Mouse (Mus musculus) stomach, embryonic 16.5 days (tissue): ENCODE measurements around the gene Mrpl58. TPM values are rescaled to one million over a fixed set of nuclear protein-coding genes. Genes with fewer than 3 reads are reported as not detected.

Source experiments
- ATAC-seq: fragments of 200-750 bp; cut with Nextera tagmentation; 2 replicates; pipeline ENCODE4 v1.8.0; 2017; ENCODE audit warnings: moderate number of reproducible peaks, moderate TSS enrichment; ENCODE audit not compliant: insufficient read depth, low FRiP score
- H3K27ac ChIP-seq: fragments of 300-500 bp; sonication (generic); 2 replicates; pipeline ENCODE4 v1.5.1; 2014; ENCODE audit warnings: low read length
- H3K27me3 ChIP-seq: fragments of 300-500 bp; sonication (generic); 2 replicates; pipeline ENCODE4 v1.6.1; 2014; ENCODE audit warnings: low read length, control low read depth, mixed read lengths; ENCODE audit not compliant: control insufficient read depth, insufficient read depth
- H3K36me3 ChIP-seq: fragments of 300-500 bp; sonication (generic); 2 replicates; pipeline ENCODE4 v1.6.1; 2014; ENCODE audit warnings: low read length; ENCODE audit not compliant: control insufficient read depth, insufficient read depth
- H3K4me1 ChIP-seq: fragments of 300-500 bp; sonication (generic); 2 replicates; pipeline ENCODE4 v1.6.1; 2014; ENCODE audit warnings: low read length, control low read depth, mixed read lengths; ENCODE audit not compliant: control insufficient read depth, insufficient read depth
- H3K4me2 ChIP-seq: fragments of 300-500 bp; sonication (generic); 2 replicates; pipeline ENCODE4 v1.6.1; 2014; ENCODE audit warnings: low read depth, low read length, mixed read lengths
- H3K4me3 ChIP-seq: fragments of 300-500 bp; sonication (generic); replicated peaks from 2 replicates; pipeline ENCODE4 v1.5.1; 2014; ENCODE audit warnings: mild to moderate bottlenecking, low read length
- H3K9ac ChIP-seq: fragments of 300-500 bp; sonication (generic); 2 replicates; pipeline ENCODE4 v1.6.1; 2014; ENCODE audit warnings: low read length
- H3K9me3 ChIP-seq: fragments of 300-500 bp; sonication (generic); replicated peaks from 2 replicates; pipeline ENCODE4 v1.6.1; 2016; ENCODE audit warnings: low read length, control low read depth; ENCODE audit not compliant: control insufficient read depth
- WGBS: fragments of 180-500 bp; shearing (Covaris S2); extraction: QIAGEN DNeasy Blood & Tissue Kit; methylation state at CpG from one replicate; pipeline ENCODE4 v1.1.7; 2014; 5-methylcytosine and 5-hydroxymethylcytosine counted together
- microRNA-seq: library from miRNA; unstranded; fragments of <30 nt; microRNA quantifications from one replicate; pipeline ENCODE4, GENCODE M21; 2016
- polyA plus RNA-seq: library from polyadenylated mRNA; unstranded; fragments of >200 nt; fragmentation: Nextera tagmentation; extraction: Ambion mirVana; gene quantifications from 2 replicates; pipeline ENCODE4 v1.2.1, GENCODE M21; 2015

Mrpl58 gene
- polyA plus RNA-seq, 1 experiment from 2014 or later = 160 TPM

- Histone ChIP-seq H3K9me3 (no peaks in the 10 kb centered on the region), H3K4me1 (no peaks in the 10 kb centered on the region), H3K27ac (no peak overlapping the region), H3K36me3 (no peaks in the 10 kb centered on the region), H3K27me3 (no peaks in the 10 kb centered on the region), H3K9ac (no peak overlapping the region), H3K4me3 (no peak overlapping the region), H3K4me2 (no peak overlapping the region)
- WGBS = 86% methylated on average over 15 of the region's 15 CpGs
- ATAC-seq = no peak
These were observed 52.1 kb downstream of the Mrpl58 start for GRCm38 (mm10) chr11:115455619-115456018.

- H3K27ac ChIP-seq = no peak overlapping the region
- H3K4me3 ChIP-seq = no peak overlapping the region
- no peak overlapping the region for H3K9ac ChIP-seq
- H3K36me3 ChIP-seq = no peaks in the 10 kb centered on the region
- no peaks in the 10 kb centered on the region for H3K9me3 ChIP-seq
- ATAC-seq = no peak
- H3K4me2 ChIP-seq = no peak overlapping the region
- 75% methylated on average over 5 of the region's 5 CpGs for WGBS
- no peaks in the 10 kb centered on the region for H3K27me3 ChIP-seq
- H3K4me1 ChIP-seq = no peaks in the 10 kb centered on the region
These were observed 52.6 kb downstream of the Mrpl58 start for GRCm38 (mm10) chr11:115456182-115456581.

GRCm38 (mm10) chr11:115457405-115457804, 53.9 kb downstream of the Mrpl58 start:
- no peaks in the 10 kb centered on the region for H3K36me3 ChIP-seq
- WGBS = 29% methylated on average over 6 of the region's 6 CpGs
- H3K4me3 ChIP-seq = no peak overlapping the region
- 0 out of 2 replicates have a peak, but pooled peaks have one; percentile 20 for ATAC-seq
- no peaks in the 10 kb centered on the region; the same call in 1 of the 2 replicates for H3K4me1 ChIP-seq
- H3K9me3 ChIP-seq = no peaks in the 10 kb centered on the region
- no peak overlapping the region for H3K4me2 ChIP-seq
- no peak overlapping the region for H3K9ac ChIP-seq
- no peak overlapping the region for H3K27ac ChIP-seq
- H3K27me3 ChIP-seq = no peaks in the 10 kb centered on the region

DNA sequence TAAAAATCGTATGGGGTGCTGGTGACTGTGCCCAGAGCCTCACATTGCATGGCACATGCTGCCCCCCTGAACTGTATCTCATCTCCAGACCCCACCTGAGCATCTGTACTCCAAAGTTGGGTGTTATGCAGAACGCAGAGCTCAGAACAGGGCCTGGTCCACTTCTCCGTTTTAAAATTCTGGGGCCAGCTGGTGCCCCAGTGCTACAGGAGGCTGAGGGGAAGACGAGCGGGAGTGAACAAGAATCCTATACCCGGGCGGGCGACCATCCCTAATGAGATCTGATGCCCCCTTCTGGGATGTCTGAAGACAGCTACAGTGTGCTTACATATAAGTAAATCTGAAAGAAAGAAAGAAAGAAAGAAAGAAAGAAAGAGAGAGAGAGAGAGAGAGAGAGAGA, 57.4 kb downstream of the Mrpl58 start:
- whole genome bisulfite sequencing = 22% methylated on average over 8 of the region's 8 CpGs
- no peak overlapping the region for H3K27ac ChIP-seq
- H3K27me3 ChIP-seq = no peaks in the 10 kb centered on the region
- no peaks in the 10 kb centered on the region for H3K9me3 ChIP-seq
- H3K36me3 ChIP-seq = no peaks in the 10 kb centered on the region
- ATAC-seq = no peak
- H3K4me1 ChIP-seq = peaks cover 6% of the 10 kb centered on the region; the same call in 1 of the 2 replicates
- H3K4me2 ChIP-seq = no peak overlapping the region
- H3K9ac ChIP-seq = no peak overlapping the region
- H3K4me3 ChIP-seq = no peak overlapping the region

- H3K9ac ChIP-seq = no peak overlapping the region
These were observed 58.3 kb downstream of the Mrpl58 start for GRCm38 (mm10) chr11:115461846-115462242.

More at GRCm38 (mm10) chr11:115461846-115462242, 58.3 kb downstream of the Mrpl58 start:
- no peaks in the 10 kb centered on the region for H3K27me3 ChIP-seq
- ATAC-seq = no peak
- no peak overlapping the region for H3K27ac ChIP-seq
- WGBS = 72% methylated on average over 5 of the region's 5 CpGs
- no peak overlapping the region for H3K4me2 ChIP-seq
- H3K36me3 ChIP-seq = no peaks in the 10 kb centered on the region
- no peaks in the 10 kb centered on the region for H3K9me3 ChIP-seq
- H3K4me3 ChIP-seq = no peak overlapping the region
- peaks cover 6% of the 10 kb centered on the region; the same call in 1 of the 2 replicates for H3K4me1 ChIP-seq

Small RNA genes lying within 50 kb of the gene (microRNA-seq; reads per million reads assigned to microRNA genes)
- gene Mir3968 = not detected

Other genes with a start within 250 kb of the Mrpl58 start
- 136 and 138 TPM in 2 replicates for gene Slc9a3r1, start 240.4 kb upstream of the Mrpl58 start, polyA plus RNA-seq
- 8.3 and 9.7 TPM in 2 replicates for gene Tmem104, start 216.3 kb upstream of the Mrpl58 start, polyA plus RNA-seq
- 21.8 and 23.4 TPM in 2 replicates for gene Nat9, start 215.9 kb upstream of the Mrpl58 start, polyA plus RNA-seq
- not detected in 2 replicates for gene Grin2c, start 136.5 kb upstream of the Mrpl58 start, polyA plus RNA-seq
- gene Fdxr, start 126.7 kb upstream of the Mrpl58 start, polyA plus RNA-seq = 15.4 and 15.9 TPM in 2 replicates
- gene Fads6, start 106.1 kb upstream of the Mrpl58 start, polyA plus RNA-seq = 1.6 and 1.7 TPM in 2 replicates
- 1.9 and 2.5 TPM in 2 replicates for gene Otop2, start 96.6 kb upstream of the Mrpl58 start, polyA plus RNA-seq
- 0.62 and 0.76 TPM in 2 replicates for gene Ush1g, start 81.7 kb upstream of the Mrpl58 start, polyA plus RNA-seq
- 4.6 and 8.4 TPM in 2 replicates for gene Otop3, start 69.0 kb upstream of the Mrpl58 start, polyA plus RNA-seq
- 44.0 and 46.2 TPM in 2 replicates for gene Hid1, start 36.0 kb upstream of the Mrpl58 start, polyA plus RNA-seq
- gene Cdr2l, start 21.8 kb upstream of the Mrpl58 start, polyA plus RNA-seq = 6.1 and 6.6 TPM in 2 replicates
- 746 and 843 TPM in 2 replicates for gene Atp5h, start 16.2 kb downstream of the Mrpl58 start, polyA plus RNA-seq
- 3.2 and 3.6 TPM in 2 replicates for gene Kctd2, start 16.4 kb downstream of the Mrpl58 start, polyA plus RNA-seq
- gene Trim80, start 36.8 kb downstream of the Mrpl58 start, polyA plus RNA-seq = 0.22 and 0.26 TPM in 2 replicates
- 2.8 and 3.7 TPM in 2 replicates for gene Slc16a5, start 58.7 kb downstream of the Mrpl58 start, polyA plus RNA-seq
- gene Armc7, start 71.9 kb downstream of the Mrpl58 start, polyA plus RNA-seq = 7.9 and 8.0 TPM in 2 replicates
- 112 and 113 TPM in 2 replicates for gene Nt5c, start 88.1 kb downstream of the Mrpl58 start, polyA plus RNA-seq
- 454 and 457 TPM in 2 replicates for gene Jpt1, start 110.6 kb downstream of the Mrpl58 start, polyA plus RNA-seq
- gene Sumo2, start 132.5 kb downstream of the Mrpl58 start, polyA plus RNA-seq = 687 and 737 TPM in 2 replicates
- 138 and 141 TPM in 2 replicates for gene Nup85, start 160.7 kb downstream of the Mrpl58 start, polyA plus RNA-seq
- 78.5 and 91.1 TPM in 2 replicates for gene Mrps7, start 200.2 kb downstream of the Mrpl58 start, polyA plus RNA-seq
- 17.4 and 18.8 TPM in 2 replicates for gene Gga3, start 200.3 kb downstream of the Mrpl58 start, polyA plus RNA-seq
- 35.9 and 47.4 TPM in 2 replicates for gene Mif4gd, start 209.2 kb downstream of the Mrpl58 start, polyA plus RNA-seq
- gene Slc25a19, start 224.5 kb downstream of the Mrpl58 start, polyA plus RNA-seq = 22.1 and 22.7 TPM in 2 replicates